Mouse (Mus musculus) brain, embryonic 18.5 days (tissue): ENCODE results near the gene Zzz3.
"Not testable (repeated sequence)": the region's sequence is repeated elsewhere in the genome, so short reads cannot be mapped to it uniquely, and the experiment has no call there.

Source experiments
- DNase-seq: peaks from one replicate; pipeline ENCODE4 v3.0.0-alpha.2; 2012; ENCODE audit warnings: low read depth, low spot score

Gene Zzz3

DNA sequence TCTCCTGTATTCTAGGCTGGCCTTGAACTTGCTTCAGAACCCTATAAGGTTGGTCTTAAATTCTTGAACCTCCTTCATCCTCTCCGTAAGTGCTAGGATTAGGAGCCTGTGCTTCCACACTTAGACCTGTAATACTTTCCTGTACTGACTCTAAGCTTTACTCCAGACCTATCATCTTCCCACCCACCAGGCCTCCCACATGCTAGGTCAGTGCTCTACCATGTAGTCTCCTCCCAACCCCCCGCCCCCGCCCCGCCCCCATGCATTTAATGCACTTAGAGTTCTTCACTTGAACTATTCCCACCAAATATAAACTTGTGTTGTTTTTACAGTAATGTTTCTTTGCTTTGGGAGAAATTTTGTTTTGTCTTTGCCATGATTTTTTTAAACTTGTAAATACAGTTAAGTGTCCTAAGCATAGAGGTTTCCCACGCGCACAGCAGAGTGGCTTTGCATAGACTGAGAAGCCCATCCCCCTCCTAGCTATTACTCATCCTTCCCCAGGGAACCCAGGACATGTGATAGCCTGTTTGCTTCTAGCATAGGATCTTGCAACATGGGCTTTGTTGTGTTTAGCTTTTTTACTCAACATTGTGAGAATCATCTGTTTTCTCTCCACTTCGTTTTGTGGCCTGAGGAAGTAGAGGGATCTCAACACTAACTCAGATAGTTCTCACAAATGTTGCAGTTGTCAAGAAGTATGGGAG is 6.8 kb downstream of the Zzz3 start:
- no peak for DNase-seq

DNA sequence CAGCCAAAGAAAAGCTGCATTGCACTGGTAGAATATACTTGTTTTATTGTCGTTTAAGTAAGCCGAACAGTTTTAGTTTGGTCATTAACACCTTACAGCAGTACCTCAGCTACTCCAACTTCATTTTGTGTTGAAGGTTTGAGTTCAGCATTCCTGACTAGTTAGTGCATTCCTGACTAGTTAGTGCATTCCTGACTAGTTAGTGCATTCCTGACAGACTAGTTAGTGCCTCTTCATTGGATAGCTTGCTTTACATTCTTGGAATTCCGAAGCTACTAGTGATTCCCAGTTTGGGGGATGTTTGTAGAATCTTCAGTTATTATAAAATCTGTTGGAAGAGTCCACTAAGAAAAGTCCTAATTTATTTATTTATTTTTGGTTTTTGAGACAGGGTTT is 7.4 kb downstream of the Zzz3 start:
- DNase-seq: no peak

DNA sequence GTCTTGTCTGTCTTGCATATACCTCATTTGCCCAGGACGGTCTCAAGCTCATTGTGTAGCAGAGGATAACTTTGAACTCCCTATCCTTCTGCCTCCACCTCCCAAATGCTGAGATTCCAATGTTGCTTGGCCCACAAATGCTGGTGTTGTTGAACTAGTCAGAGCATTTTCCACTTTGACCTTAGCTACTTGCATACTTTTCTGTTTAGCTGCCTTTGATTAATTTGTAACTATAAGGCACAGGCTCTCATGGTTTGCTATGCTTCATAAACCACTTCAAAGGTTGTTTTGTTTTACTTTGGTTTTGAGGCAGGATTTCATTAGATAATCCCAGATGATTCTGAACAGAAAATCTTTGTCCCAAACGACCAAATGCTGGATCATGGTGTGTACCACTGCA is 8.6 kb downstream of the Zzz3 start:
- DNase-seq: no peak

- DNase-seq: no peak
Observed at GRCm38 (mm10) chr3:152405420-152405819, 10.1 kb downstream of the Zzz3 start.

- DNase-seq: no peak
Observed at GRCm38 (mm10) chr3:152405978-152406640, 10.8 kb downstream of the Zzz3 start.

DNA sequence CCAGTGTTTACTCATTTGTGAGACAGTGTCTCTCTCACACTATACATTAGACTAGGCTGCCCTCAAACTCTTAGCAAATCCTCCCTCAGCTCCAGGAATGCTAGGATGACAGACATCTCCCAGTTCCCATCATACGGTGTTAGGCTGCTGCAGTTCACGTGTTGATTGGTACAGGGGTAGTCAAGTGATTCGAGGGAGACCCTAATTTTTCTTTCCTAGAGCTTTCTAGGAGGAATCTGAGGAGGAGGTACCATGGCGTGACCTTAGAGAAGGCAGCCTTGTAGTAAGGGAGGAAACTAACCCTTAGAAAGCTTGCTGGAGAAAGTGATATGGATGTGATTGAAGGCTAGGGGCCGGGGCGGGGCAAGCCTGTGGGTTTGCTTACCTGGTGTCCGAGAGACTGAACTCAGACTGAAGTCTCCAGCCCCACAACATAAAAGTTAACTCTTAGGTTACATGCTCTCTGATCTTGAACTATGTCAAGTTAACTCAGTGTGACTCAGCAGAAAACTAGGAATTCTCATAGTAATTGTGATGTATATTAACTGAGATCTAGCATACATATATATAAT is 15.8 kb downstream of the Zzz3 start:
- DNase-seq: no peak

DNA sequence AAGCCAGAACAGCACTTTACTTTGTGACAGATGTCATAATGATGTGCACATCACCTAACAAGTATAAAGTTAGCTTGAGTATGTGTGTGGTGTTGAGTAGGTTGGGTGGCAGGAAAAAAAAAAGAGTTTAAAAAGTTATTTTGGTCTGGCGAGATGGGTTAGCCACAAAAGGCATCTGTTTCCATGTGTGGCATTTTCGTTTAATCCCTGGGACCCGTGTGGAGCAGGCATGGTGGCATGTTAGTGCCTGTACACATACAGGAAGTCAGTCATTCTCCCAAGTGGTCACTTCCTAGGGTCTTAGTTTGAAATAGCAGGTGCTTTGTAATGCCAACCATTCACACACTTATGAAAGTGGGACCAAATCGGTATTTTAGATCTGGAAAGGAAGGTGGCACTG is 17.1 kb downstream of the Zzz3 start:
- DNase-seq: no peak

GRCm38 (mm10) chr3:152428925-152429324 is 33.7 kb downstream of the Zzz3 start:
- DNase-seq: no peak

- no peak for DNase-seq
Observed at GRCm38 (mm10) chr3:152432677-152433076, 37.4 kb downstream of the Zzz3 start.

DNA sequence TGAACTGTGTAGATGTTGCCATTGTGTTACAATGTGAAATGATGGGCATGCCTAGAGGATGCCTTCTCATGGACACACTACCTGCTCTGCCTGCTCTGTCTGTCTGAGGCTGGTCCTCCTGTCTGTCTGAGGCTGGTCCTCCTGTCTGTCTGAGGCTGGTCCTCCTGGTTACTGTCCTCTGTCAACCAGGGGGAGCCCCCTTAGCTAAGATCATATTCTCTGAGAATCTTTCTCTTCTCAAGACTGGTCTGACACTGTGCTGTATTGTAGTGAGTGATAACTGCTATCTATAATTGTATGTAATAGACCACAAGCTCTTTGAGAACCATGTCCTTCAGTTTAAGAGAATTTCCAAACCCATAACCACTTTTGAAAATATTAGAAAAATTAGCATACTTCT is 40.3 kb downstream of the Zzz3 start:
- no peak for DNase-seq

DNA sequence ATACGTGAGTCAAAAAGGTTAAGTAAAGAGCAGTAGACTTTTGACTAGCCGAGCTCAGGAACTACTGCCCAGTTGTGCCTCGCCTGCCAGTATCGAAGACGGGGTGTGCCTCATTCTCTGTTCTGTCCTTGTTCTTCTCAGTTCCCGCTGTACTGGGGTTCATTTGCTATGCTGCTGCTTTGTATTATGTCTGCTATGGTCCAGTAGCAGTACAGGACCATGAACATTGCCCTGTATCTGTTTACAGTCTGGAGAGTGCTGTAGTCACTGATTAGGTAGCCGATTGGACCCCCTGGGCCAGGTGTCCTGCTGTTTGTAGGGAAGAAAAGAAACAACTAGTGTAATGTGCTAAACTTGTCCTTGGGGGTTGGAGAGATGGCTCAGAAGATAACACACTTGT is 42.8 kb downstream of the Zzz3 start:
- DNase-seq: no peak

GRCm38 (mm10) chr3:152442795-152443194 is 47.5 kb downstream of the Zzz3 start:
- DNase-seq: no peak

DNA sequence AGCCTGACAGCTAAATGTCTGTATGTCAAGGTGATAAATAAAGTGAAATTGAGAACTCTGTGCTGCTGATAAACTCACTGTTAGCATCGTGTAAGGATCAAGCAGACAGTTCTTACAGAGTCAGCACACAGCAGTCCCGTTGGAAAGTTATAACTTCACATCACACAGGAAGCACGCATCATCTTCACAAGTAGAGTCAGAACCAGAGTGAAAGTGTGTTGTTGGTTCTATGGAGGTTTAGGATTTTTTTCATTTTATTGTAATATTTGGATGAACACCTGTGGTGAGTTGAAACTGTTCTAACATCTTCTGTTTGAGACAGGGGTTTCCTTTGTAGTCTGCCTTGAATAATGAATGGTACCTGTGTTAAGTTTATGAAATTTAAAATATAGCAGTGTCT is 48.8 kb downstream of the Zzz3 start:
- no peak for DNase-seq

- DNase-seq: no peak
Observed at GRCm38 (mm10) chr3:152446966-152447365, 51.7 kb downstream of the Zzz3 start.

DNA sequence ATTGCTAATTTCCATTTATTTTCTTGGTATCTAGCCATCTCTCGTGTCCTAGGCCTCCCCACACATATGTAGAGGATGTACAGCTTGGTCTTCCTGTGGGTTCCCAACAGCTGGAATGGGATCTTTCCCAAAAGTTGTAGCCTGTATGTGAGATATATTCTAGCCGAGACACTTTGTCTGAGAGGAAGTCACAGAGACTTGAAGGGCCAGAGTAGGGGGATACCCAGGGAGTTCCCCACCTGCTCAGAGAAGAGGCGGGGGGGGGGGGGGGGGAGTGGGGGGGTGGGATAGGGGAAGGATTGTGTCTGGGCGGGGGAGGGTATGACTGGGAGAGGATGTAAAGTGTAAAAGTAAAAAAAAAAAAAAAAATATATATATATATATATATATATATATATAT is 57.9 kb downstream of the Zzz3 start:
- no peak for DNase-seq

GRCm38 (mm10) chr3:152457308-152458035 is 62.2 kb downstream of the Zzz3 start:
- no peak for DNase-seq

- DNase-seq: not testable (repeated sequence)
Observed at GRCm38 (mm10) chr3:152458875-152459274, 63.6 kb downstream of the Zzz3 start.

DNA sequence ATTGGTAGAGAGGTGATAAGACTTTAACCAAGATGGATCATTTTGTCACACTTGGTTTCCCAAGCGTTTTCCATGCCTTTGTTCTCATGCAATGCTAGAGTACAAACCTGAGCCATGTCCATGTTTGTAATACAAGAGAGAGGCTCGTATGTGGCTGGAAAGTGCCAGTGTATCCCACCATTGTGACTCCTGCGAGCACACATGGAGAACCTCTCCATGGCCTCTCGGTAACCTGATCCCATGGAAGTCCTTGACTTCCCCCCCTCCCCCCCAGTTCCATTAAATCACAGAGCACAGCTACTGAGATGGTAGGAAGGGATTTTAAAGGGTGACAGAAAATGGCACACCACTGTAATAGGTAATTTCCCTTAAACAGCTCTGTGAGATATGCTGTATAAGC is 65.5 kb downstream of the Zzz3 start:
- no peak for DNase-seq

DNA sequence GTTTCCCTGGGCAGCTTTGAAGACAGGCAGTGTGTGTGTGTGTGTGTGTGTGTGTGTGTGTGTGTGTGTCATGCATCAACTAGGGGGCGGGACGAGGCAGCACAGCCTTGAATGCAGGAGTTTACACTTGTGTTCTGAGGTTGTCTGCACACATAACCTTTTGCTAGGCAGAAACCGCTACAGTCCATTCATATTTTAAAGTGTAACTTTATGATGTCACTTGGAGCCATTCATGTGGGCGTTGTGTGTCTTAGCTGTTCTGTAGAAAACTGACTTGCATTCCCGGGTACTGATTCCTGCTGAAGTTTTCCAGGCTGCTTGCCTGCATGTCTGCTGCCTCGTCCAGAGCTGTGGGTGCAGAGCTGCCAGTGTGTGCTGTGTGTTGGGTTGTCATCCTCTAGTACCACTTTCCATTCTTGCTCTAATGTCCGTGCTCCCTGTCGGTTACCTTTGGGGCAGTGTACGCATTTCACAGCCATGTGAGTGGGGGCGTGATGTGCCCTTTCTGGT is 66.8 kb downstream of the Zzz3 start:
- no peak for DNase-seq

DNA sequence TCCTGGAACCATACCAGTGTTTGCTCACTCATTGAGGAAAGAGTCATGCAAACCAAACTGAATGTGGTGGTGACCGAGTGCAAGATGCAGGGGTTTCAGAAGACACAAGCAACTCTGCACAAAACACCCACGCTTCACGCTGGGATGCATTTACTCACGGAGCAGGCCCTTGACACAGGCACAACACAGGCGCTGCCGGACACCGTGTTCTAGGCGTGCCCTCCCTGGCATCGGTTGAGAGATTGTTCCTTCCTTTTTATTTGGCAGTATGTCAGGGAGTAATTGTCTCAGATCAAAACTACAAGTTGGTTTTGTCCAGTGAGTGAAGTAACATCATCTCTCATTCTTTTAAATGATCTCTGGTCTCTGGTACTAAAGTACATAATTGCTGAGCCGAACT is 67.6 kb downstream of the Zzz3 start:
- DNase-seq: no peak

- DNase-seq: no peak
Observed at GRCm38 (mm10) chr3:152464462-152464861, 69.2 kb downstream of the Zzz3 start.

- no peak for DNase-seq
Observed at GRCm38 (mm10) chr3:152465338-152465737, 70.1 kb downstream of the Zzz3 start.
